Mouse (Mus musculus) thymus, adult 2 months (tissue): ENCODE results near the gene Asb1.

Experiments used
- CTCF ChIP-seq: fragments of 200-500 bp; IDR thresholded peaks from 2 replicates; pipeline ENCODE4 v1.5.1; 2012; ENCODE audit warnings: mild to moderate bottlenecking, control low read depth, low read length, moderate library complexity, borderline replicate concordance; ENCODE audit not compliant: control insufficient read depth, poor library complexity, insufficient read depth; ENCODE audit errors: extremely low read depth
- POLR2A ChIP-seq: fragments of 200-500 bp; IDR thresholded peaks from 2 replicates; pipeline ENCODE4 v1.6.1; 2012; ENCODE audit warnings: mild to moderate bottlenecking, low read length, control low read depth, moderate library complexity; ENCODE audit not compliant: control insufficient read depth, poor library complexity, insufficient read depth; ENCODE audit errors: extremely low read depth

DNA sequence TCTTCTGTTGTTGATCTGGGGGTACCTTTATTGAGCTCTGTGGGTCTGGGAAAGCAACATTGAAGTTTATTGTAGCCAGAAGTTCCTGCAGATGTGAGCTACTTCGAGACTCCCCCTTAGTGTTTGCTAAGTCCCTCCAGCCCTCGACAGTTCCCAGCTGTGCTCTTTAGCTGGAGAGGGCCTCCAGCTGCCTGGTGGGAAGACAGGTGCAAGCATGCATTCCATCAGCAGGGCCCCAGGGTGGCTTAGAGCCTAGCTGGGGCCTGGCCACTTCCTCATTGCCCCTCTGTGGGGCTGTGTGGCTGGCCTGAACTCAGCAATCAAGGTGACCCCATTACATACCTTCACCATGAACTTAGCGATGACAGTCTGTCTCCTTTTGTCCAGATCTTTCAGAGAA lies 35.7 kb upstream of the Asb1 start:
- TF ChIP-seq CTCF (no peak), POLR2A (no peak)
